Mouse (Mus musculus) embryonic facial prominence, embryonic 14.5 days (tissue): ENCODE data around the gene Pbdc1. TPM values are rescaled to one million over a fixed set of nuclear protein-coding genes. Genes with fewer than 3 reads are reported as not detected.
"Not testable (repeated sequence)": the region's sequence is repeated elsewhere in the genome, so short reads cannot be mapped to it uniquely, and the experiment has no call there.

Source experiments
- ATAC-seq: fragments of 200-750 bp; cut with Nextera tagmentation; 2 replicates; pipeline ENCODE4 v1.8.0; 2017; ENCODE audit warnings: low read depth, moderate number of reproducible peaks, moderate TSS enrichment
- DNase-seq: peaks from one replicate; pipeline ENCODE4 v3.0.0-alpha.2; 2015; ENCODE audit warnings: low spot score
- H3K27ac ChIP-seq: fragments of 300-500 bp; sonication (generic); replicated peaks from 2 replicates; pipeline ENCODE4 v1.5.1; 2014; ENCODE audit warnings: low read depth, mild to moderate bottlenecking, low read length, moderate library complexity
- H3K27me3 ChIP-seq: fragments of 300-500 bp; sonication (generic); replicated peaks from 2 replicates; pipeline ENCODE4 v1.6.1; 2014; ENCODE audit warnings: low read length; ENCODE audit not compliant: control insufficient read depth, insufficient read depth
- H3K36me3 ChIP-seq: fragments of 300-500 bp; sonication (generic); 2 replicates; pipeline ENCODE4 v1.6.1; 2014; ENCODE audit warnings: low read length, mixed read lengths; ENCODE audit not compliant: control insufficient read depth, insufficient read depth
- H3K4me1 ChIP-seq: fragments of 300-500 bp; sonication (generic); 2 replicates; pipeline ENCODE4 v1.6.1; 2014; ENCODE audit warnings: antibody characterized with exemption, low read length; ENCODE audit not compliant: control insufficient read depth, insufficient read depth
- H3K4me2 ChIP-seq: fragments of 300-500 bp; sonication (generic); 2 replicates; pipeline ENCODE4 v1.6.1; 2014; ENCODE audit warnings: low read depth, mild to moderate bottlenecking, low read length, moderate library complexity, mixed read lengths
- H3K4me3 ChIP-seq: fragments of 300-500 bp; sonication (generic); 2 replicates; pipeline ENCODE4 v1.5.1; 2014; ENCODE audit warnings: low read depth, mild to moderate bottlenecking, low read length
- H3K9ac ChIP-seq: fragments of 300-500 bp; sonication (generic); 2 replicates; pipeline ENCODE4 v1.6.1; 2014; ENCODE audit warnings: low read depth, mild to moderate bottlenecking, low read length, moderate library complexity, mixed read lengths
- H3K9me3 ChIP-seq: fragments of 300-500 bp; sonication (generic); 2 replicates; pipeline ENCODE4 v1.6.1; 2016; ENCODE audit warnings: low read length; ENCODE audit not compliant: control insufficient read depth
- WGBS: fragments of 180-500 bp; shearing (Covaris S2); extraction: QIAGEN DNeasy Blood & Tissue Kit; methylation state at CpG from one replicate; pipeline ENCODE4 v1.1.7; 2014; 5-methylcytosine and 5-hydroxymethylcytosine counted together
- polyA plus RNA-seq: library from polyadenylated mRNA; unstranded; fragments of >200 nt; fragmentation: Nextera tagmentation; extraction: Ambion mirVana; gene quantifications from 2 replicates; pipeline ENCODE4 v1.2.1, GENCODE M21; 2014

Gene Pbdc1
- polyA plus RNA-seq: 47.0 and 49.5 TPM in 2 replicates

DNA sequence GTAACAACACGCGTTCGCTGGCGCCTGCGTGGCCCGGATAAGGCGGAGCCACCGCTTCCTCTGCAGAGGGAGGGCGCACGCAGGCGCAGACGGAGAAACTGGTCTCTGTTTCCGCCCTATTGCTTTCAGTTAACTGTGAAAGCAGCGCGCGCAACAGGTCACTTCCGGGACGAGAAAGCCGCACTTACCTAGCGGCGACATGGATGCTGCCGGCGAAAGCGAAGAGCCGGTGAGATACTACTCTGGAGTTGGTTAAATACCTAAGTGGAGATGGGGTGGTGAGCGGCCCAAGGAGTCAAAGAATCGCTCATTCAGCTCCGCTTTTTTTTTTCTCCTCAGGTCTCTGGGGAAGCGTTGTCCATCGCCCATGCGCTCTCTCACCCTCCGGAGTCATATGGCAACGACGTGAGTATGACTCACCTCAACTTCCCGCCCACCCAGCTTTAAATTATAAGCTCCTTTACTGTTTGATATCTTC is at the start of gene Pbdc1:
Gene Pbdc1, plus strand, starts transcription at position 142 of the 478 bp plus-strand sequence.
- Histone ChIP-seq H3K4me3 (peak within 1 kb of the TSS; percentile 60), H3K4me1 (no peaks in the 10 kb centered on the region), H3K9ac (peak within 1 kb of the TSS; percentile 65), H3K4me2 (peak within 1 kb of the TSS; percentile 70), H3K27me3 (no peaks in the 10 kb centered on the region), H3K9me3 (no peaks in the 10 kb centered on the region), H3K36me3 (peaks cover 16% of the 10 kb centered on the region; the same call in 1 of the 2 replicates), H3K27ac (no peak within 1 kb of the TSS; the same call in 1 of the 2 replicates)
- ATAC-seq (peak; percentile 99), DNase-seq (peak; percentile 96)
- WGBS: 3% methylated on average over 33 of the region's 35 CpGs

DNA sequence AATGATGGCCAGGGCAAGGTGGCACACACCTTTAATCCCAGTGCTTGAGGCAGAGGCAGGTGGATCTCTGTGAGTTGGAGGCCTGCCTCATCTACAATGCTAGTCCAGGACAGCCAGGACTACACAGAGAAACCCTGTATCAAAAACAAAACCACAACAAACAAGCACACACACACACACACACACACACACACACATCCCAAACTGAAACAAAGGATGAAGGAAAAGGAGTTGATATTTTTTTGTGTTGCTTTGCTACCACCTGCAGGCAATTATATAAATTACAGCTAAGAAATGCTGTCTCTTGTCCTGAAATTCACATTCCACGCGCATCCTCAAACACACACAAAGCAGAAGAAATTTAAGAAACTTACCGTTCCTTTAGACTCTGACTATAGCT is 41.9 kb upstream of the Pbdc1 start:
- 77% methylated on average over 3 of the region's 3 CpGs for WGBS
- Histone ChIP-seq H3K9ac (no peak overlapping the region), H3K4me3 (no peak overlapping the region), H3K4me2 (no peak overlapping the region), H3K27me3 (no peaks in the 10 kb centered on the region), H3K36me3 (peaks cover 18% of the 10 kb centered on the region), H3K4me1 (no peaks in the 10 kb centered on the region), H3K27ac (no peak overlapping the region), H3K9me3 (no peaks in the 10 kb centered on the region)
- peak; percentile 2 for DNase-seq
- ATAC-seq: no peak

DNA sequence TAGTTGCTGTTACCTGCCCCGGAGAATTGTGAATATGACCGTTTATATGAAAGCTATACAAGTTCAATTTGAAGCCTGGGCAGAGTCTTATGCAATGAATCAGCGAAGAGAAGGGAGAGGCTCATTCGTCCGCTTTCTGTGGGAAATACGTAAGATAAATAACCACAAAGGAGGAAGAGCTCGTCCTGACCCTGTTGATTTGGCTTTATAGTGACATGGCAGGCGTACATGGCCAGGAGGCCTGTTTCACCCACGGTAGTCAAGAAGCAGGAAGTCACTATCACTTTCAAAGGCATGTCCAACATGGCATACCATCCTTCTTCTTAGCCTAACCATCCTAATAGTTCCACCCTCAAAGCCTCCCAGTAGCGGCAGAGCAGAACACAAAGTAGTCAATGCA is 15.3 kb upstream of the Pbdc1 start:
- H3K9ac ChIP-seq: no peak overlapping the region
- DNase-seq: no peak
- H3K4me1 ChIP-seq: peaks cover 4% of the 10 kb centered on the region; the same call in 1 of the 2 replicates
- H3K9me3 ChIP-seq: no peaks in the 10 kb centered on the region
- H3K4me3 ChIP-seq: no peak overlapping the region
- H3K4me2 ChIP-seq: no peak overlapping the region
- ATAC-seq: no peak
- no peaks in the 10 kb centered on the region for H3K27me3 ChIP-seq
- no peak overlapping the region for H3K27ac ChIP-seq
- WGBS: 97% methylated on average over 10 of the region's 10 CpGs
- H3K36me3 ChIP-seq: peaks cover 70% of the 10 kb centered on the region

DNA sequence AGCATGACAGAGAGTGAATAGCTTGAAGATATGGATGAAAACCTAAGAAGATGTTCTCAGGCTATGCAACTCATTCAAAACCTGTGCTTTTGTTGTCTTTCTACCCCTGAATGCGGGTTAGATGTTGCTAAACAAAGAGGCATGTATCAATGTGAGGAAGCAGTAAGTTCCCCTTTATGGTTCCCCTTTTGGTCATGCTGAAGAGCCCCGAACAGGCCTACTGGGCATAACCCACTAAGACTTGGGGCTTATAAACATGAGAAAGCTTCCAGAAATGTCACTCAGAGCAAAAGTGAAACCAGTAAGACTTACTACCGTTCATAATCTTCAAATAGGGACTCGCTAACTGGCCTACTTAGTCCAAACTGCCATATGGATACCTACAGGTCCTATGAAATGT is 14.8 kb upstream of the Pbdc1 start:
- Histone ChIP-seq H3K27me3 (no peaks in the 10 kb centered on the region), H3K4me1 (peaks cover 5% of the 10 kb centered on the region; the same call in 1 of the 2 replicates), H3K36me3 (peaks cover 70% of the 10 kb centered on the region), H3K4me2 (no peak overlapping the region), H3K4me3 (no peak overlapping the region), H3K27ac (no peak overlapping the region), H3K9me3 (no peaks in the 10 kb centered on the region), H3K9ac (no peak overlapping the region)
- 95% methylated on average over 4 of the region's 4 CpGs for WGBS
- no peak for DNase-seq
- ATAC-seq: no peak

DNA sequence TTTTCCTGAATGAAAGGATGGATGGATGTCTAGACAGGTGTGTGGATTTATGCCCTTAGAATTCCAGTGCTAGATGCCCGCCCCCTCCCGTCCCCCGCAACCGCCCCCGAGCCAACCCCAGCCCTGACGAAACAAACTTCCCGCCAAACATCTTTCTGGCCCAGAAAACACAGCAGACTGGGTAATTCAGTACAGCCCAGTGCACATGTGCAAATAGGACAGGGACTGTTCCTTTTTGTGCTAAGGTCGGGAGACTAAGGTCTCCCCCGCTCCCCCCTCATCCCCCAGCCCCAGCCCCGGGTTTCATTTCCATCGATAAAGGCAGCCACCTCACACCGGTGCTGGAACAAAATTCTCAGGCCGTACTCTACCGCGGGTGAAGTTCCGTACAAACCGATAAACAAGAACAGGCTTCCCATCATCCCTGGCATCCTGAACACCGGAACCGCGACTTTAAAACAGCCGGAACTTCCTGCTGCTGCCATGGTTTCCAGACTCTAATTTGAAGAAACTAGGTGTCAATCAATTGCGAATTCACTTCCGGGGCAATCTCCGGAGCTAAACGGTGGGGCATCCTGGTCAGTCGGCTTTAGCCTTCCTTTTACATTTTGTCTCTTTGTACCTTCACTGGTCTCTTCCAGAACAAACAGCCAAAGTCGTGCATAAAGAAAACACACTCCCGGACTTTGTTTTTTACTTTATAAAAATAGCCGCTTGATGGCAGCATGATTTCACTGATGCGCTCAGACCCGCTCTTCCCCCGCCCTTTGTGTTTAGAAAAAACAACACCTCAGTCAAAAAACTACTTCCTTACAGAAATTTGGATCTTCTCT is 9.7 kb upstream of the Pbdc1 start:
- no peaks in the 10 kb centered on the region for H3K27me3 ChIP-seq
- peak; percentile 96 for DNase-seq
- peak overlapping the region; percentile 62 for H3K4me2 ChIP-seq
- peak overlapping the region; percentile 76 for H3K9ac ChIP-seq
- peak overlapping the region; percentile 78 for H3K27ac ChIP-seq
- ATAC-seq: peak; percentile 96
- peaks cover 5% of the 10 kb centered on the region; the same call in 1 of the 2 replicates for H3K4me1 ChIP-seq
- H3K36me3 ChIP-seq: peaks cover 35% of the 10 kb centered on the region
- WGBS: 2% methylated on average over 31 of the region's 32 CpGs
- peak overlapping the region; percentile 68 for H3K4me3 ChIP-seq
- H3K9me3 ChIP-seq: no peaks in the 10 kb centered on the region

DNA sequence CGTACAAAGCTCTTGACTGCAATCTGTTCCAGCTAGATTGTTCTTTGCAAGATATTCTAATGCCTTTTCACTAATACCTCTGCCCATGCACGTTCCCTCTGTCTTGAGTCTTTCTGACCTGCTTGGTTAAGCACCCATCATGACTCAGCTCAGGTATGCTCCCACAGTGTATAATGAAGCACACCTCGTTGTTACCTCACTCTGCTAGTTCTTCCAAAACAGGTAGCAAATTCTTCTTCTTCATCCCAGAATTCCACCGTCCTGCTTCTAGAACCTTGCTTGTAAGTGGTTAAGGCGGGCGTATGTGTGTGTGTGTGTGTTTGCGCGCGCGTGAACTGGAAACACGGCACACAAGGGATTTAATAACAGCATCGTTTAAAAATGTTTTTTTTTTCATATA is 405 bp upstream of the Pbdc1 start:
- Histone ChIP-seq H3K4me1 (no peaks in the 10 kb centered on the region), H3K9ac (peak overlapping the region; percentile 55), H3K9me3 (no peaks in the 10 kb centered on the region), H3K36me3 (peaks cover 14% of the 10 kb centered on the region; the same call in 1 of the 2 replicates), H3K4me2 (peak overlapping the region; percentile 70), H3K27ac (no peak overlapping the region), H3K27me3 (no peaks in the 10 kb centered on the region), H3K4me3 (peak overlapping the region; percentile 60)
- ATAC-seq (peak; percentile 15; the same call in 1 of the 2 replicates), DNase-seq (no peak)
- WGBS: 9% methylated on average over 12 of the region's 12 CpGs

DNA sequence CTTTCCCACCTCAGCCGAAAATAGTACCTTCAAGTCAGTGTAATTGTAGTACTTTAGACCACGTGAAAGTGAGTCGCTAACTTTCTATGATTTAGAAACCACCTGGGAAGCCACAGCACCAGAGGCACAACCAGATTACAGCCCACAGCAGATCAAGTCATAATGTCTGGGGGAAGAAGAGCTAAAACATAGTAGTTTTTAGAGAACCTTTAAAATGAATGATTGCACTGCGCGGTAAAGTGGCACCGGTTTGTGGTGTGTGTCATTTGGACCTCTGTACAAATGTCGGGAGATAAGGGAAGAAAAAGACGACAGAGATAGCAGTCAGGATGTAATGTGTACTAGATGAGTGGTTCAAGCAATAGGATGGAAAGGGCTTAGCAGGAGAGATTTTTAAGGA is 540 bp downstream of the Pbdc1 start:
- no peak for DNase-seq
- no peak for ATAC-seq
- Histone ChIP-seq H3K4me3 (peak overlapping the region; percentile 60), H3K4me2 (peak overlapping the region; percentile 70), H3K9me3 (no peaks in the 10 kb centered on the region), H3K27me3 (no peaks in the 10 kb centered on the region), H3K27ac (no peak overlapping the region; the same call in 1 of the 2 replicates), H3K4me1 (no peaks in the 10 kb centered on the region), H3K9ac (peak overlapping the region; percentile 65), H3K36me3 (peaks cover 16% of the 10 kb centered on the region; the same call in 1 of the 2 replicates)
- 11% methylated on average over 8 of the region's 8 CpGs for WGBS

DNA sequence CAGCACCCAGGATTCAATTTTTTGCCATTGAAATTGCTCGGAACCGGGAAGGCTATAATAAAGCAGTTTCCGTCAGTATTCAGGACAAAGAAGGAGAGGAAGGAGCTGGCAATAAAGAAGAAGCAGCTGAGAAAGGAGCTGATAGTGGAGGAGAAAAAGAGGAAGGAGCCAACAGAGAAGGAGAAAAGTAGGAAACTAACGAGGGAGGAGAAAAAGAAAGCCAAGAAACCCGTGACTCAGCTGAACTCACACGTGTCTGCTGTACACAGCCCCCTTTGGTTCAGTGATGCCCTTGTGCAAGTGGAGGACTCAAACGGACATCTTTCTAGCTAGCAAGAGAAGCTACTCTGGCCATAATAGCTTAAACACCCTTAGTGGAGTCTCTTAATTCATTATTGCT is 3.5 kb downstream of the Pbdc1 start:
- not testable (repeated sequence) for H3K27ac ChIP-seq, H3K9ac ChIP-seq, H3K4me1 ChIP-seq, H3K4me2 ChIP-seq, H3K27me3 ChIP-seq, DNase-seq, ATAC-seq, H3K9me3 ChIP-seq, H3K4me3 ChIP-seq
- peaks cover 20% of the 10 kb centered on the region; the same call in 1 of the 2 replicates for H3K36me3 ChIP-seq
- 85% methylated on average over 7 of the region's 7 CpGs for WGBS
